Mouse (Mus musculus) ES-E14 (cell line): Measurements from ENCODE around the gene Nrxn3.

Experiments used
- CHD2 ChIP-seq: IDR thresholded peaks from 2 replicates; pipeline ENCODE4 v1.6.1; 2014; ENCODE audit warnings: mild to moderate bottlenecking, low read depth, low read length, inconsistent platforms
- HCFC1 ChIP-seq: IDR thresholded peaks from 2 replicates; pipeline ENCODE4 v1.6.1; 2012; ENCODE audit warnings: low read length, inconsistent platforms, borderline replicate concordance; ENCODE audit not compliant: insufficient read depth
- ZNF384 ChIP-seq: IDR thresholded peaks from 2 replicates; pipeline ENCODE4 v1.6.1; 2012; ENCODE audit warnings: low read depth, low read length, inconsistent platforms

GRCm38 (mm10) chr12:89035984-89036618 lies 313.4 kb downstream of the Nrxn3 start:
- no peak for TF ChIP-seq HCFC1
- no peak for TF ChIP-seq CHD2
- no peak for TF ChIP-seq ZNF384
